Mouse (Mus musculus) 416B (cell line): ENCODE results near the gene Pgam1.
A peak's percentile ranks its signal among the peaks of the same experiment; 100 is the strongest.
"Not testable (repeated sequence)": the region's sequence is repeated elsewhere in the genome, so short reads cannot be mapped to it uniquely, and the experiment has no call there.

Source experiments
- DNase-seq: peaks from one replicate; pipeline ENCODE4 v3.0.0; 2011; ENCODE audit warnings: low read depth

Pgam1 gene

GRCm38 (mm10) chr19:41912121-41913080 lies 678 bp downstream of the Pgam1 start:
- DNase-seq, result peak; percentile 36

- peak; percentile 85 for DNase-seq
These were observed 2.3 kb downstream of the Pgam1 start for GRCm38 (mm10) chr19:41913774-41914591.

GRCm38 (mm10) chr19:41914592-41914882 lies 2.8 kb downstream of the Pgam1 start:
- DNase-seq, result not testable (repeated sequence)

DNA sequence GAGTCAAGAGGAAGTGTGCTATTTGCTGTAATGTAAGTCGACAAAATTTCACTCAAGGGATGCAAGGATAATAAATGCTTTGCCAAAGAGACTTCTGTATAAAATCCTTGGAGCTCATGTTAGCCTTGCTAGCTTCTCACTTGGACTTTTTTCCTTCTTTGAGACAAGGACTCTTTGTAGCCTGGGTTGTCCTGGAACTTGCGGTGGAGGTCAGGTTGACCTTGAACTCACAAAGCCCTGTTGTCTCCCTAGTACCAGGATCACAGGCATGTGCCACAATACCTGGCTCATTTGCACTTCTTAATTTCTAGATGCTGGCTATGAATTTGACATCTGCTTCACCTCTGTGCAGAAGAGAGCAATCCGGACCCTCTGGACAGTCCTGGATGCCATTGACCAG lies 3.6 kb downstream of the Pgam1 start:
- DNase-seq, result no peak

DNA sequence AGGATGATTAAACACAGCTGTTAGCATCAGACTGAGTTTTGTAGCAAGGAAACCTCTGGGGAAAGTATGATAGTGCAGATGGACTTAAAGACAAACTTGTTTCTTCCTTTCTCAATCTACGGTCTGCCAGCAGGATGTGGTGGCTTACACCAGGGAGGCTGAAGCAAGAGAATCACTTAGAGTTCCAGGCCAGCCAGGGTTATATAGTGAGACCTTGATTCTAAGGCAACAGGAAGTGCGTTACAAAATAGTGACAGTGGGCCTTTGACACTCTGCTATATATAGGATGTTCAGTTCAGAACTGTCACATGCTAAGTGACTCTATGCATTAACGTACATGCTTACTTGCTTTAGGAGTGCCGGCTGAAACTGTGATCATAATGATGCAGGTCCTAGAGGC lies 5.1 kb downstream of the Pgam1 start:
- peak; percentile 90 for DNase-seq

DNA sequence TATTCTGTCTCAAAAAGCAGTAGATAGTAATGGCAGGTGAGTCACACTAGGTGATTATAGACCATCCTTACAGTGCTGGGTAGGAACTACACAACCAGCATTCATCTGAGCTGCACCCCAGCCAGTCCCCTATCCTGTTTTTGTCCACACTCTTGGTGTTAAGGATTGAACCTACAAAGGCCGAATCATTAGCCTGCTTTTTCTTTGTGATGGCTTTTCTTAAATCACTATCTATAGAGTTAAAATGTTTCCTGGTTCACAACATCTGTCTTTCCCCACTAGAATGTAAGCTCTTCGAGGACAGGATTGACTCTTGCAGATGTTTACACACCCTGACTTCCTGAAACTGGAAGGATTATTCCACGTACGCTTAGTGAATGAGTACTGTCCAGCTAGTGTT lies 7.7 kb downstream of the Pgam1 start:
- peak; percentile 36 for DNase-seq

GRCm38 (mm10) chr19:41920412-41921067 lies 8.8 kb downstream of the Pgam1 start:
- DNase-seq, result no peak

DNA sequence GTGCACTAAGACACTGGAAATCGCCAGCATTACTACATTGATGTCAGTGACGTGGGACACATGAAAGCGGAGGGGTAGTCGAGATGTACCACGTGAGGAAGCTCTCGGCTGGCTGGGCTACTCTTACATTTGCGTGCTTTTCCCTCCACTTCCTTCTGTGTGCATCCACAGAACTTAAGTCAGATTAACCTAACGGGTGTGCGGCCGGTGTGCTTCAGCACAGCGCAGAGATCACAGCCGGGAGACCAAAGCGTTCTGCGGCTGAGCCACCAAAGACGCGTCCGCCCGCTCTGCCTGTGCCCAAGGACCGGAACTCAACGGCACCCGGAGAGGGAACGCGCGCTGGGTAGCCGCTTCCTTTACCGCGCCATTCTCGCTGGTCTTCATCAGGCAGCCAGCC lies 21.0 kb downstream of the Pgam1 start:
- DNase-seq, result peak; percentile 70

DNA sequence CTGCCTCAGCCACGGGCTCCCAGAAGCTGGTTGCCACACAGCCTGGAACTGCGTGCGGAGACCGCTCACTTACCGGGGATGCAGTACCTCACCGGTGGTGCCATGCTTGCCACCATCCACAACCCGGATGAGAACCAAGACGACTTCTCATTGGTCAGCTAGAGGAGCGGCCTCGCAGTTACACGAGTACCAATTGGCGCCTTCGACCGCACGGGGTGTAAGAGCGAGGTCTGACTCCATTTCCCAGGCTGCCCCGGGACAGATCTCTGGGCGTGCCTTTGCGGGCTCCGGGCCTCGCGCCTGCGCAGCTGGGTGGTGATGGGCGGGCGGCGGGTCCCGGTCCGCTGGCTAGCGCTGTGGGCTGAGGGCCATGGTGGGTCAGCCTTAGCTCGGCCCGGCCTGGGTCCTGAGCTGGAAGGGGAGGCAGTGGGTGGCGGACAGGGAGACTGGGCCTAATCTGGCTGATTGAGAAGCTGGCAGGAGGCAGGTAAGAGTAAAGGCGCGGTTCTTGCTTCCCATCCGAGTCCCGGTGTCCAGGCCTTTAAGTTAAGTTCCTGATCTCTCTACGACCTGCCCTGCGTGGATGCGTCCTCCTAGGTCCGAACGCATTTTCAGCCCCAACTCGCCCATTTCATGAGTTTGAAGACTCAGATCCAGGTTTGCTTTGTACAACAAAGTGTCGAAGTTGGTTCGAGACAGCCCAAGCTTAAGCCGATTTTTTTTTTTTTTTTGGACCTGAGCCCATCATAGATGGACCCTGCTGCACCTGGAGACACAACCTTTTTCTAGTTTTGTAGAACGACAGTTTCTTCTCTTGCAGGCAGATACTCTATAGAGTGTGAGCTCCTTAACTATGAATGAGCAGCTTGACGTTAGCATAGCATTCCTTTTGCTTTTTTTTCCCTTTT lies 21.7 kb downstream of the Pgam1 start, which contains the start of the genes Exosc1 and Zdhhc16:
Gene Exosc1, minus strand, starts transcription at position 245 of the 908 bp plus-strand sequence.
Gene Zdhhc16, plus strand, starts transcription at position 302 of the 908 bp plus-strand sequence.
- peak; percentile 98 for DNase-seq

- peak; percentile 50 for DNase-seq
These were observed 22.4 kb downstream of the Pgam1 start for GRCm38 (mm10) chr19:41934124-41934523.

- DNase-seq, result no peak
These were observed 24.2 kb downstream of the Pgam1 start for GRCm38 (mm10) chr19:41935921-41936320.

DNA sequence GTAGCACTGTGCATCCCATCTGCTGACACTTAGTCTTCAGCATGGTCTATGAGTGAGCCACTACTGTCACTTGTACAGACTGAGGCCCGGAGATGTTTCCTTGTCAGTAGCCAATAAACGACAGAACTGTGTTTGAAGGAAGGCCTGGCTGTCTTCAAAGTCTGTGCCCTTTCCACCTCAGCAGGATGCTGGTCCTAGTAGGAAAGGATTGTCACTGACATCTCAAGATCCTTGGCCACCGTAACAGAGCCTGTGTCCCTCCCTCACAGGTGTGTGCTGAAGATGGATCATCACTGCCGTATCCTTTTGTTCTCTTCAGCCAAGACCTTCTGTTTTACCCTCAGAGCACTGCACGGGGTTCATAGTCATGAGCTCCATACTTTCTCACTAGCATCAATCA lies 26.8 kb downstream of the Pgam1 start:
- DNase-seq, result no peak

DNA sequence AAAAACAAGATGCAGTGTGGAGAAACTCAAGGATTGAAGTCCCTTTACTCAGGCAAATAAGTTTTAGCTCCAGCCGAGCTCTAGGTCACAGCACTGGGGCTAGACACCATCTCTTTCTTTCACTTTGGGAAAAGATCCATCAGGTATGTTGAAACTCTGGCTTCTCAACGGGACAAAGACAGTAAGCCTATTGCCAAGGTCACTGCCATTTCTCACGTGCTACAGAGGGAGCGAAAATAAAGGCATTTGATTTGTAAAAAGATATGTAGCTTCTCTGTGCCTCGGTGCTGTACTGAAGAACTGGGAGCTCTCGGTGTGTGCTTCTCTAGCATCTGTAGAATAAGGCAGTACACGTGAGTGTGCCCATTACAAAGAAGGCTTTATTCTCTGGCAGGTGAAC lies 32.1 kb downstream of the Pgam1 start:
- no peak for DNase-seq

- DNase-seq, result peak; percentile 64
These were observed 40.6 kb downstream of the Pgam1 start for GRCm38 (mm10) chr19:41952287-41952686.

DNA sequence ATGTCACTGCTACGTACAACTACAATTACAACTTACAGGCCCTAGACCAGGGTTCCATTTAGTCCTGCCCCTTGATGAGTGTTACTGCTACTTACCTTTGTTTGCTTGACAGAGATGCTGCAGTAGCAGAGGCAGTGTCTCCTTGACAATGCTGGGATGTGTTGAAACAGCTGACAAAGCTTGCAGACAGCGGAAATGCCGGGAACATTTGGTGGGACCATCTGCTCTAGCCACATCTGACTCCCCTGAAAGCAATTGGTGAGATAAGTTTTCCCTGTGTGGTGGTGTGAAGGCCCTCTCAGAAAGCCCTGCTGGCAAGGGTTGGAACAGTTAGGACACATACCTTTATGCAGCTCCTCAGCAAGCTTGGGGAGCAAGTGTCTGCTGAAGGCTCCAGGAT lies 41.9 kb downstream of the Pgam1 start:
- no peak for DNase-seq
